Mouse (Mus musculus) ES-E14 (cell line): ENCODE measurements at regions not wholly inside any gene's neighbourhood (a gene's known extent, or its start where the extent isn't known, plus 50 kb on each side); places are given as distances from the start of the nearest gene placed in this dataset.

Experiments used
- CHD2 ChIP-seq: IDR thresholded peaks from 2 replicates; pipeline ENCODE4 v1.6.1; 2014; ENCODE audit warnings: mild to moderate bottlenecking, low read depth, low read length, inconsistent platforms
- ZNF384 ChIP-seq: IDR thresholded peaks from 2 replicates; pipeline ENCODE4 v1.6.1; 2012; ENCODE audit warnings: low read depth, low read length, inconsistent platforms

- TF ChIP-seq ZNF384 (no peak), CHD2 (no peak)
Observed at GRCm38 (mm10) chr15:72208973-72209372, 1625.4 kb upstream of the Gm6569 start.
